Mouse (Mus musculus): Measurements from ENCODE around the gene Spaca3. TPM values are rescaled to one million over a fixed set of nuclear protein-coding genes. Genes with fewer than 3 reads are reported as not detected.

The Spaca3 gene
- total RNA-seq, 2 experiments from 2014 or later, result not detected

Other genes with a start within 250 kb of the Spaca3 start
- gene Myo1d, start 78.3 kb upstream of the Spaca3 start, total RNA-seq (2021), result 1 to 10 TPM; 2.7 to 4.2 TPM
- under 1 TPM; 0.71 to 0.78 TPM for gene Tmem98, start 48.2 kb upstream of the Spaca3 start, total RNA-seq (2021)

Data from gastrocnemius, adult 18-20 months (tissue).